Mouse (Mus musculus): ENCODE data around the gene 4931400O07Rik.

The 4931400O07Rik gene

GRCm38 (mm10) chrX:62467691-62468090 lies at the start of gene 4931400O07Rik:
Gene 4931400O07Rik, plus strand, starts transcription at chrX:62467991.
- no peak for DNase-seq (ENCODE audit: low spot score in 2 of 2)
